Mouse (Mus musculus): ENCODE data around the gene Sbp.

The Sbp gene

GRCm38 (mm10) chr17:23976665-23977064 lies 35.2 kb downstream of the Sbp start:
- CTCF ChIA-PET, result interaction anchor here in 2 of 4 experiments (0.6 kb wide), 2 partner anchors 17 kb away, joined by 3 to 12 read pairs; no protein-coding TSS in a partner anchor
- POLR2A ChIA-PET, result interaction anchor here in 2 of 4 experiments (0.7 to 0.9 kb wide), 2 partner anchors 14 to 117 kb away, joined by 3 to 5 read pairs; no protein-coding TSS in a partner anchor

GRCm38 (mm10) chr17:23979471-23979870 lies 38.0 kb downstream of the Sbp start:
- POLR2A ChIA-PET, result interaction anchor here in 2 of 4 experiments (0.8 to 3.3 kb wide), 8 partner anchors 9 to 272 kb away, joined by 3 to 12 read pairs (median 4); partner anchors contain the start of gene Ccnf (in 1 of the 2)
- CTCF ChIA-PET, result interaction anchor here in 2 of 4 experiments (1.1 to 2.9 kb wide), 6 partner anchors 10 to 19 kb away, joined by 3 to 18 read pairs (median 7); no protein-coding TSS in a partner anchor

- ChIA-PET POLR2A (interaction anchor here (0.6 to 3.3 kb wide), 10 partner anchors 10 to 535 kb away, joined by 3 to 12 read pairs (median 4); partner anchors contain the start of gene Ccnf (in 2 of the 4)), CTCF (interaction anchor here (0.6 to 2.9 kb wide), 12 partner anchors 9 to 224 kb away, joined by 3 to 18 read pairs (median 4); no protein-coding TSS in a partner anchor)
Measured at GRCm38 (mm10) chr17:23980297-23980909, 38.9 kb downstream of the Sbp start, which contains the start of gene Prss30. TSS of gene Prss30 (minus strand) at chr17:23980566.

- ChIA-PET POLR2A (interaction anchor here in 1 of 4 experiments (1.0 to 1.5 kb wide), 3 partner anchors 11 to 58 kb away, joined by 3 to 4 read pairs (median 3); no protein-coding TSS in a partner anchor), CTCF (interaction anchor here in 2 of 4 experiments (0.9 to 1.6 kb wide), 5 partner anchors 11 to 139 kb away, joined by 3 to 6 read pairs (median 3); partner anchors contain the start of genes Prss32 (in 1 of the 2) and Prss41 (in 1 of the 2))
Measured at GRCm38 (mm10) chr17:23982912-23983311, 41.4 kb downstream of the Sbp start.

- POLR2A ChIA-PET, result interaction anchor here in 1 of 4 experiments (0.6 kb wide), 1 partner anchor 109 kb away, joined by 3 read pairs; no protein-coding TSS in a partner anchor
- CTCF ChIA-PET, result no interaction called here
Measured at GRCm38 (mm10) chr17:23984989-23985388, 43.5 kb downstream of the Sbp start.

GRCm38 (mm10) chr17:23989802-23990201 lies 48.3 kb downstream of the Sbp start:
- ChIA-PET POLR2A (no interaction called here), CTCF (no interaction called here)

GRCm38 (mm10) chr17:23992789-23993553 lies 51.5 kb downstream of the Sbp start:
- ChIA-PET POLR2A (interaction anchor here (0.8 to 2.0 kb wide), 15 partner anchors 11 to 190 kb away, joined by 3 to 8 read pairs (median 4); partner anchors contain the start of gene Amdhd2 (in 1 of the 4)), CTCF (interaction anchor here (0.7 to 2.8 kb wide), 24 partner anchors 10 to 506 kb away, joined by 3 to 14 read pairs (median 4); partner anchors contain the start of genes Abca3 (in 1 of the 4), Prss30 (in 1 of the 4), Prss32 (in 1 of the 4) and Prss41 (in 1 of the 4))

- ChIA-PET CTCF (interaction anchor here (0.5 to 2.8 kb wide), 61 partner anchors 9 to 1044 kb away, joined by 3 to 14 read pairs (median 4); partner anchors contain the start of genes Prss30 (in 3 of the 4), Prss32 (in 2 of the 4), Prss41 (in 2 of the 4) and 1520401A03Rik (in 1 of the 4)), POLR2A (interaction anchor here (0.5 to 1.7 kb wide), 19 partner anchors 10 to 198 kb away, joined by 3 to 6 read pairs (median 4); partner anchors contain the start of gene Amdhd2 (in 1 of the 4))
Measured at GRCm38 (mm10) chr17:23993559-23994428, 52.3 kb downstream of the Sbp start.

- POLR2A ChIA-PET, result interaction anchor here in 1 of 4 experiments (1.3 to 1.5 kb wide), 3 partner anchors 11 to 25 kb away, joined by 3 to 5 read pairs (median 4); no protein-coding TSS in a partner anchor
- CTCF ChIA-PET, result interaction anchor here (1.0 to 2.8 kb wide), 9 partner anchors 15 to 294 kb away, joined by 3 to 14 read pairs (median 7); no protein-coding TSS in a partner anchor
Measured at GRCm38 (mm10) chr17:23994667-23995066, 53.2 kb downstream of the Sbp start.

Data from embryonic stem cell, embryonic (primary cell).